Mouse (Mus musculus): Measurements from ENCODE around the gene Mc1r. TPM values are rescaled to one million over a fixed set of nuclear protein-coding genes. Genes with fewer than 3 reads are reported as not detected.

The Mc1r gene
- polyA plus RNA-seq, 1 experiment from 2014 or later, result not detected

DNA sequence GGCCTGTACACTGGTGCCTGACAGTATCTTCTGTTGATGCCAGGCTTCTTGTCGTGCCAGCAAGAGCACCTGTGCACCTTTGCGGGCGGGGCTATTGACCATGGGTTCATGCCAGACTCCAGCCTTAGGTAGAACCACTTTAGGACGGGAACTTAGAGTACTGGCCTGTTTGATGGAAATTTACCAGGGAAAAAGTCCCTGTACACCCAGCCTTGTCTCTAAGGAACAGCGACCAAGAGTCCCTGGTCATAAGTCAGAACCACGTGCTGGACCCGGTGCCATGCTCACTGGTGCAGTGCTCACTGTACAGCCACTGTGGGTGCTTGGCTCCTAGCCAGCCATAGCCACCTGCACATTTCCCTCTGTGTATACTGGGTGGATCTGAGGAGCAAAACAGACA lies 17.9 kb upstream of the Mc1r start:
- Histone ChIP-seq H3K9me3 (replicated peaks) (no peaks in the 10 kb centered on the region), H3K36me3 (peaks cover 100% of the 10 kb centered on the region), H3K4me3 (no peak overlapping the region), H3K27me3 (replicated peaks) (no peaks in the 10 kb centered on the region), H3K9ac (no peak overlapping the region), H3K27ac (ENCODE audit: poor library complexity, severe bottlenecking) (no peak overlapping the region), H3K4me2 (no peak overlapping the region), H3K4me1 (replicated peaks) (no peaks in the 10 kb centered on the region)
- ATAC-seq (ENCODE audit: insufficient number of reproducible peaks, low FRiP score), result peak; percentile 49; the same call in 1 of the 2 replicates
- 95% methylated on average over 7 of the region's 7 CpGs for WGBS

DNA sequence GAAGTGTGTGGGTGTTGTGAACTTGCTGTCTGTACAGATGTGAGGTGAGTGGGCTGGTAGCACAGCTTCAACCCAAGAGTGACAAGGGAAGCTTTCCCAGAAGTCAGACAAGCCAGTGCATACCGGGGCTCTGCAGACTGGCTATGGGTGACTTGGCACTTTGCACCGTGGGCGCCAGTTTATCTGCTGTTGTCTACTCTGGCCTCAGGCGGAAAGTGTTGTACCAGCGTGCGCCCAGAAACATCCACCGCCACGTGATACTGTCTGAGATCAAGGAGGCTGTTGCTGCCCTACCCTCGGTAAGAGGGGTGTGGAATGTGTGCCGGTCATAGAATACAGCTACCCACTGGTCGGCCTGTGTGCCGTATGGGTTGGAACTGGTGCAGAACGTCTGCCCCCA lies 8.6 kb upstream of the Mc1r start:
- no peak overlapping the region for H3K4me2 ChIP-seq
- H3K4me1 ChIP-seq (replicated peaks), result no peaks in the 10 kb centered on the region
- ATAC-seq (ENCODE audit: insufficient number of reproducible peaks, low FRiP score), result 0 out of 2 replicates have a peak, but pooled peaks have one; percentile 12
- no peaks in the 10 kb centered on the region for H3K27me3 ChIP-seq (replicated peaks)
- H3K4me3 ChIP-seq, result no peak overlapping the region
- H3K27ac ChIP-seq (ENCODE audit: poor library complexity, severe bottlenecking), result no peak overlapping the region
- H3K9ac ChIP-seq, result no peak overlapping the region
- H3K9me3 ChIP-seq (replicated peaks), result no peaks in the 10 kb centered on the region
- 85% methylated on average over 13 of the region's 13 CpGs for WGBS
- peaks cover 100% of the 10 kb centered on the region for H3K36me3 ChIP-seq

DNA sequence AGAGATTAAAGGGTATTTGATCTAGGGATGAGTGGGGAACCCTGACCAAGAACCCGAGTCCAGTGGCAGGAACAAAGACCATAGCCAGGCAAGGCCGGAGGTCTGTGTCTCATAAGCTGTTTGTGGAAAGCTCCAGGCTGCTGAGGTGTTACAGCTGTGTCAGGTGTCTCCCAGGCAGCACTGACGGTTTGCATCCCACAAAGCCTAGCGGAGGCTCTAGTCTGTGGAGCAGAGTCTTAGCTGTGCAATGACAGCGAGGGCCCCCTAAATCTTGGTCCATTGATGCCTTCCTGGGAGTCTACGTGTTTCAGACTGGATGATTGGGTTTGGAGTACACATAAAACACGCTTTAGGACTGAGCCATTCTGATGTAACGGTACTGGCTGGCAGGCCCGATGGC lies 5.0 kb upstream of the Mc1r start:
- Histone ChIP-seq H3K4me2 (no peak overlapping the region), H3K36me3 (peaks cover 67% of the 10 kb centered on the region), H3K27ac (ENCODE audit: poor library complexity, severe bottlenecking) (no peak overlapping the region), H3K4me1 (replicated peaks) (peaks cover 10% of the 10 kb centered on the region), H3K9me3 (replicated peaks) (no peaks in the 10 kb centered on the region), H3K9ac (no peak overlapping the region), H3K27me3 (replicated peaks) (no peaks in the 10 kb centered on the region), H3K4me3 (no peak overlapping the region)
- ATAC-seq (ENCODE audit: insufficient number of reproducible peaks, low FRiP score), result no peak
- WGBS, result 92% methylated on average over 9 of the region's 9 CpGs

DNA sequence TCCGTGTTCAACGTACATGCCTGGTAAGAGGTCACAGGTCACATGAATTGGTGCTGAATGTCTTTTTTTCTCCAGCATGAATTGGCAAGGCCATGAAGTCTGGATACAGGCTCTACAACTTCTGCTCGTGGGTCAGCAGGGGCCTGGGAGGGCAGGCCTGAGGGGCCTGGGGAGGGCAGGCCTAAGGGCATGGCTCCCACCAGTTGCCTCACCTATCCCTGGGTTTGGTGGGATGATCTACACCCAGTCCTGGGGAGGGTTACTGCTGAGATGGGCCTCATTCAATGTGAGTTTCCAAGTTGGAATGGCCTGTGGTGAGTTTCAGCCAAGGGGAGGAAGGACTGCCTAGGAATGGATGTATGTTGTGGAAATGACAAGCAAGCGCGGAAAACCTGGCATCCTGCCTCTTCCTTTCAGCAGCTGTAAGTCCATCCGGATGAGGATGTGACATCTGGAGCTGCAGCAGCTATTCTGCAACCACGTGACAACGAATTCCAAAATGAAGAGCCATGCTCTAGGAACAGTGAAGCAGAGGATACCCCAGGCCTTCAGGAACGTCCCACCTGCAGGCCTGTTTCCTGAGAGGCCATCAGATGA lies 4.1 kb upstream of the Mc1r start:
- peaks cover 58% of the 10 kb centered on the region for H3K36me3 ChIP-seq
- peaks cover 16% of the 10 kb centered on the region for H3K4me1 ChIP-seq (replicated peaks)
- WGBS, result 87% methylated on average over 9 of the region's 9 CpGs
- H3K4me2 ChIP-seq, result no peak overlapping the region
- H3K9ac ChIP-seq, result no peak overlapping the region
- no peak overlapping the region for H3K4me3 ChIP-seq
- H3K27ac ChIP-seq (ENCODE audit: poor library complexity, severe bottlenecking), result no peak overlapping the region
- H3K9me3 ChIP-seq (replicated peaks), result no peaks in the 10 kb centered on the region
- H3K27me3 ChIP-seq (replicated peaks), result peaks cover 5% of the 10 kb centered on the region; the same call in 1 of the 2 replicates
- ATAC-seq (ENCODE audit: insufficient number of reproducible peaks, low FRiP score), result no peak

DNA sequence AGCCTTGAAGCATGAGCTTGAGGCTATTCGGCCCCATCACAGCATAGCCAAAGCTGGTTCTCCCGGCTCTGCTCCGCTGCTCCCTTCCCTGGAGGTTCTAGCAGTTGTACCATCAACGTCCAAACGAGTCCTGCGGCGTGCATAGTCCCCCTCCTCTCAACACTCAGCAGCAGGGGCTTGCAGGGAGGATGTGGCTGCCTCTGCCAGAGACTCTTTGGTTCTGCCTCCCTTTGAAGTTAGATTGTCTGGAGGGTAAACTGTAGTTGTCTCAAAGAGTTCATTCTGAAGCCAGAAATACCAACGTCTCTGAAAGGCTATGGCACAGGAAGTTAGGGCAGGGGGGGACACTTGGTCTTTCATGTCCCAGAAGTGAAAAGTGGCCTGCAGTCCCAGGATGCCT lies 2.4 kb upstream of the Mc1r start:
- Histone ChIP-seq H3K36me3 (peaks cover 41% of the 10 kb centered on the region), H3K4me2 (no peak overlapping the region), H3K27me3 (replicated peaks) (peaks cover 10% of the 10 kb centered on the region; the same call in 1 of the 2 replicates), H3K4me3 (no peak overlapping the region), H3K4me1 (replicated peaks) (peaks cover 32% of the 10 kb centered on the region), H3K9ac (no peak overlapping the region), H3K9me3 (replicated peaks) (no peaks in the 10 kb centered on the region), H3K27ac (ENCODE audit: poor library complexity, severe bottlenecking) (no peak overlapping the region)
- WGBS, result 48% methylated on average over 8 of the region's 8 CpGs
- ATAC-seq (ENCODE audit: insufficient number of reproducible peaks, low FRiP score), result no peak

DNA sequence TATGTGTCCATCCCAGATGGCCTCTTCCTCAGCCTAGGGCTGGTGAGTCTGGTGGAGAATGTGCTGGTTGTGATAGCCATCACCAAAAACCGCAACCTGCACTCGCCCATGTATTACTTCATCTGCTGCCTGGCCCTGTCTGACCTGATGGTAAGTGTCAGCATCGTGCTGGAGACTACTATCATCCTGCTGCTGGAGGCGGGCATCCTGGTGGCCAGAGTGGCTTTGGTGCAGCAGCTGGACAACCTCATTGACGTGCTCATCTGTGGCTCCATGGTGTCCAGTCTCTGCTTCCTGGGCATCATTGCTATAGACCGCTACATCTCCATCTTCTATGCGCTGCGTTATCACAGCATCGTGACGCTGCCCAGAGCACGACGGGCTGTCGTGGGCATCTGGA lies 705 bp downstream of the Mc1r start:
- Histone ChIP-seq H3K9ac (no peak overlapping the region), H3K27ac (ENCODE audit: poor library complexity, severe bottlenecking) (no peak overlapping the region), H3K4me1 (replicated peaks) (peaks cover 56% of the 10 kb centered on the region), H3K4me3 (no peak overlapping the region), H3K9me3 (replicated peaks) (no peaks in the 10 kb centered on the region), H3K27me3 (replicated peaks) (peaks cover 36% of the 10 kb centered on the region), H3K4me2 (no peak overlapping the region), H3K36me3 (peaks cover 10% of the 10 kb centered on the region)
- ATAC-seq (ENCODE audit: insufficient number of reproducible peaks, low FRiP score), result no peak
- 89% methylated on average over 13 of the region's 13 CpGs for WGBS

DNA sequence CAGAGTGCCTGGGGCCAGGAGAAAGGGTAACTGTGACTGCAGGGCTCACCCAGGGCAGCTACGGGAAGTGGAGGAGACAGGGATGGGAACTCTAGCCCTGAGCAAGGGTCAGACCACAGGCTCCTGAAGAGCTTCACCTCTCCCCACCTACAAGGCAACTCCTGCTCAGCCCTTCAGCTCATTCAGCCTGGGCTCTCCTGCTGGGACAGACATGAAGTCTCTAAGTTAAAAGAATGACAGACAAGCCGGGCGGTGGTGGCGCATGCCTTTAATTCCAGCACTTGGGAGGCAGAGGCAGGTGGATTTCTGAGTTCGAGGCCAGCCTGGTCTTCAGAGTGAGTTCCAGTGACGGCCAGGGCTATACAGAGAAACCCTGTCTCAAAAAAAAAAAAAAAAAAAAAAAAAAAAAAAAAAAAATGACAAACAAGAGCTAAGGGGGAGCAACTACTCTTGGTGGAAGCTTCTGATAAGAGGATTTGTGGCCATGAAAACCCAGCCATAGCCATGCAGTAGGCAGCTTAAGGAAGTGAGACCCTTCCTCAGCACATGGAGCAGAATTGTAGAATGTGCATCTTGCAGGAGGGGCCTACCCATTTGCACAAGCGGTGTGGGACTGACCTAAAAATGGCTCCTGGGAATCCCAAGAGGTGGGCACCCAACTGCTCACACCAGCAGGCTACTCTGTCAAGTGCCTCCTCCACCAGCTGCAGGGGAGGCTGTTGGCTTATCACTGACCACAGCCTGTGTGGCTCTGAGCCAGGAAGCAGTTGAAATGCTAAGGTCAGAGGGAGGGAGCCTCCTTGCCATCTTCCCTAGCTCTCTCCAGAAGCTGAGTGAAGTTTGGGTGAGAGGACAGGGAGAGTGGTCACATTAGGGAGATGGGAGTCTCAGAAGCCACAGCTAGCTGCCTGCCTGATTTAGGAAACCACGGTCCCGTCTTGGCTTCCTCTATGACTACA lies 2.0 kb downstream of the Mc1r start:
- Histone ChIP-seq H3K9me3 (replicated peaks) (no peaks in the 10 kb centered on the region), H3K36me3 (no peaks in the 10 kb centered on the region), H3K4me1 (replicated peaks) (peaks cover 56% of the 10 kb centered on the region), H3K27me3 (replicated peaks) (peaks cover 49% of the 10 kb centered on the region), H3K4me2 (peak overlapping the region; percentile 12), H3K4me3 (no peak overlapping the region), H3K9ac (no peak overlapping the region), H3K27ac (ENCODE audit: poor library complexity, severe bottlenecking) (peak overlapping the region; percentile 64)
- WGBS, result 55% methylated on average over 9 of the region's 9 CpGs
- no peak for ATAC-seq (ENCODE audit: insufficient number of reproducible peaks, low FRiP score)

DNA sequence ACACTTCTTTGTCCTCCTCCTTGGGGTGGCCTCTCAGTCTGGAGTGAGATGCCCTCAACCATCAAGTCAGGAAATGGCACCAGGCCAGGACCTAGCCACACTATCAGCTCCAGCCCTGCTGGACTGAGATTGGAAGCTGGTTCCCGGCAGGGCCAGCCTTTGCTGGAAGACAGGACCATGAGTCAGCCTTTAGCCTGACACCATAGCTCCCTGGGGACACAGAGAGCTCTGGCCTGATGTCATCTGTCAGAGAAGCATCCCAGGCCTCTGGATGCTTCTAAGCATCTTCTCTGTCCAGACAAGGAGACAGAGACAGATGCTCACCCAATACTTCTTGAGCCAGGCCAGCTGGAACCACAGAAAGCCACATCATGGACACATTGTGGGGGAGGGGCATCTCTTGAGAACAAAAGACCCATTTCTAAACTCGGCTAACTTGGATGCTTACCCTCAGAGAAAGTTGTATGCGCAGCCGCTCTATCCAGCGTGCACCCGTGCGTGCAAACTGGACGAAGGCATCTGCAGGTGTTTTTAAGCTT lies 3.2 kb downstream of the Mc1r start:
- Histone ChIP-seq H3K36me3 (no peaks in the 10 kb centered on the region), H3K9me3 (replicated peaks) (no peaks in the 10 kb centered on the region), H3K9ac (no peak overlapping the region), H3K4me2 (peak overlapping the region; percentile 12; the same call in 1 of the 2 replicates), H3K4me3 (no peak overlapping the region), H3K4me1 (replicated peaks) (peaks cover 51% of the 10 kb centered on the region), H3K27ac (ENCODE audit: poor library complexity, severe bottlenecking) (peak overlapping the region; percentile 64), H3K27me3 (replicated peaks) (peaks cover 55% of the 10 kb centered on the region)
- peak; percentile 68; the same call in 1 of the 2 replicates for ATAC-seq (ENCODE audit: insufficient number of reproducible peaks, low FRiP score)
- 62% methylated on average over 8 of the region's 8 CpGs for WGBS

DNA sequence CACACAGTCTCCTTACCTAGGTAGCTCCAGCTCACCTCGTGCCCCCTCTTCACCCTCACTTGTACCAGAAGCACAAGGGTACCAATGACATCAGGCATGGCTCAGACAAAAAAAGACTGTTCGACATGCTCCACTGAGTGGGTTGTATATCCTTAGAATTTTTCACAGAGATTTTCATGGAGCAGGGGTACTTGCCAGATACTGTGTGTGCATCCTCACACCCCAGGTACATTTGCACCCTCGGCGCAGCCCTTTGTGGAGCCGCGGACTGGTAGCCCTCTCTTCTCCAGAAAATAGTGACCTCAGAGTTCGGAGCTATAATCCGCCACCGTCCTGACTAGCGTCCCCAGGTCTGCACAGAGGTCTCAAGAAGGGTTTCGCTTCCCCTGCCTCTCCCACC lies 3.9 kb downstream of the Mc1r start:
- Histone ChIP-seq H3K9ac (no peak overlapping the region), H3K4me2 (peak overlapping the region; percentile 65)
- WGBS, result 14% methylated on average over 11 of the region's 11 CpGs

DNA sequence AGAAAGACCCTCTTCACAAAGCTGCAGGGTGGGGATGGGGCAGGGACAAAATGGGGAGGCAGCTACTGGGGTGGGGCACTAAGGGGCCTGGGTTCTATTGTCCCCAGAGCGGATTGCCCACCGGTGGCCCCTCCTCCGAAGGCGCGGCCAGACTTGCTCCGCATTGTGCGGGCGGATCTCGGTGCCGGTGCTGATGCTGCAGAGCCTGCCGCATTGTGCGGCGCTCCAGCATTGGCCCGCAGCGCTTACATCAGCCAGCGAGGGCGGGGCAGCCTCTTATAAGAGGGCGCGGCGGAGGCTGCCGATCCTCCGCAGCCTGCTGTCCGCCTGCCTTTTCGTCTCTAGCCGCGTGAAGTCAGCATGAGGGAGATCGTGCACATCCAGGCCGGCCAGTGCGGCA lies 4.3 kb downstream of the Mc1r start, which contains the start of gene Tubb3:
Gene Tubb3 (plus strand): TSS at position 179 of the 400 bp plus-strand sequence.
- H3K27ac ChIP-seq (ENCODE audit: poor library complexity, severe bottlenecking), result no peak within 1 kb of the TSS; the same call in 1 of the 2 replicates
- peak within 1 kb of the TSS; percentile 35; the same call in 1 of the 2 replicates for H3K9ac ChIP-seq
- ATAC-seq (ENCODE audit: insufficient number of reproducible peaks, low FRiP score), result peak; percentile 54; the same call in 1 of the 2 replicates
- H3K9me3 ChIP-seq (replicated peaks), result no peaks in the 10 kb centered on the region
- no peaks in the 10 kb centered on the region for H3K36me3 ChIP-seq
- peak within 1 kb of the TSS; percentile 44 for H3K4me3 ChIP-seq
- peaks cover 51% of the 10 kb centered on the region for H3K4me1 ChIP-seq (replicated peaks)
- WGBS, result under 1% methylated on average over 29 of the region's 29 CpGs
- peaks cover 55% of the 10 kb centered on the region for H3K27me3 ChIP-seq (replicated peaks)
- peak within 1 kb of the TSS; percentile 65 for H3K4me2 ChIP-seq

More for the DNA sequence above, 3.9 kb downstream of the Mc1r start:
- Histone ChIP-seq H3K27me3 (replicated peaks) (peaks cover 55% of the 10 kb centered on the region), H3K9me3 (replicated peaks) (no peaks in the 10 kb centered on the region), H3K27ac (ENCODE audit: poor library complexity, severe bottlenecking) (no peak overlapping the region), H3K4me1 (replicated peaks) (peaks cover 51% of the 10 kb centered on the region), H3K36me3 (no peaks in the 10 kb centered on the region), H3K4me3 (peak overlapping the region; percentile 44)
- ATAC-seq (ENCODE audit: insufficient number of reproducible peaks, low FRiP score), result no peak

DNA sequence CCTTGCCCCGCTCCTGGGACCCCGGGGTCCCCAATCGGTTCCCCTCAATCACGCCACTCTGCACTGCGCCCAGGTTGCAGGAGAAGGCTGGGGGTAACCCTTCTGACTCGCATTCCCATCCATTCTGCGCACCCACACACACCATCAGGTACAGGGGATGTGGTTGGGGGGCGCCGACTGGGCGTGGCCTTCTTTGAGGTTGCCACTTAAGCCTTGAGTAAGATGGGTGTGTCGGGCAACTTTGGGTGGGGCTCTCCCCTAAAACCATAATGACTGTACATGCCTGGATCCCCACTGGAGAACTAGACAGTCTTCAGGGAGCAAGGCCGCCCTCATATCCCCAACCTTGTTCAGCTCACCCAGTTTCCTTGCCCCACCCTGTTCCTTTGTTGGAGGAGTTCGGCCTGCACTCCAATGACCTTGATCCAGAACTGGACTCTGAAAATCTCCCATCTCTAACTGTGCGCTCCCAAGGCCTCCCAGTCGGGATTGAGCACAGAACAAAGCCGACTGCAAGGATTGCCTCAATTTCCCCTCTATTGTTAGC lies 4.9 kb downstream of the Mc1r start:
- WGBS, result 9% methylated on average over 16 of the region's 16 CpGs

More for the DNA sequence above, 4.9 kb downstream of the Mc1r start:
- no peaks in the 10 kb centered on the region for H3K9me3 ChIP-seq (replicated peaks)
- peak overlapping the region; percentile 44 for H3K4me3 ChIP-seq
- H3K4me2 ChIP-seq, result peak overlapping the region; percentile 65
- H3K27me3 ChIP-seq (replicated peaks), result peaks cover 55% of the 10 kb centered on the region
- no peak for ATAC-seq (ENCODE audit: insufficient number of reproducible peaks, low FRiP score)
- H3K4me1 ChIP-seq (replicated peaks), result peaks cover 51% of the 10 kb centered on the region
- H3K9ac ChIP-seq, result peak overlapping the region; percentile 35; the same call in 1 of the 2 replicates
- no peak overlapping the region for H3K27ac ChIP-seq (ENCODE audit: poor library complexity, severe bottlenecking)
- H3K36me3 ChIP-seq, result no peaks in the 10 kb centered on the region

Data from heart, embryonic 12.5 days (tissue).